Mouse (Mus musculus): Measurements from ENCODE around the gene Stat6.

Stat6 gene

DNA sequence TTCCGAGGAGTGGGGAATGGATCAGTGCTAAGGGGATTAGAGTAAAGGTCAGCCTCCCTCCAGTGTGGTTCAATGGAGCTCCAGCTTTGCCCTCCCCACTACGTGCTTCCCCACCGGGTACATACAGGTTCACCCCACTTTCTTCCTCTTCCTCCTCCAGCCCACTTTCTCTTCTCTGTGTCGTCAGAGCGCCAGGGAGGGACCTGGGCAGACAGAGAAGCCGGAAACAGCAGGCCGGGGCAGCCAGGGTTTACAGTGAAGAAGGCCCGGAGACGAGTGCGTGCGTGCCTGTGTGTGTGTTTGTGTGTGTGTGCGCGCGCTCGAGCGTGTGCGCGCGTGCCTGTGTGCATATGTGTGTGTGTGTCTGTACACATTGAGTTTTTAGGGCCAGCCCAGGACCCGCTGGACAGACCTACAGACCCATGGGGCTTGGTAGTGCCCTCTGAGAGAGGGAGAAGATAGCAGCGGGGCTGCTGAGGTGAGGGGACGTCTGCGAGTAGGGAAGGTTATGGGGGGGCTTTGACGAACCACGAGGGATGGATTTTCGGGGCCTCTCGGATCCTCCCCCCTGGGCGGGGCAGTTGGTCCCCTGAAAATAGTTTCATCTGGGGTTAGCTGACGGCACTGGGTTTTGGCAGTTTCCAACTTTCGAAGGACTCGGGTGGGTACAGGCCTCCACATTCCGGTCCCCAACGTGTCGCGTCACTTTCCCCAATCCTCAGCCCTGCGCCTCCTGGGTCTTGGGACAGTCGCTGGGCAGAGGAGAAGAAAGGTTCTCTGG is at the start of gene Stat6:
Gene Stat6 (plus strand): TSS at position 215 of the 781 bp plus-strand sequence.
- DNase-seq (ENCODE audit: inconsistent age in 2 of 2, low spot score in 1 of 2): peak; percentile 88 to 95

DNA sequence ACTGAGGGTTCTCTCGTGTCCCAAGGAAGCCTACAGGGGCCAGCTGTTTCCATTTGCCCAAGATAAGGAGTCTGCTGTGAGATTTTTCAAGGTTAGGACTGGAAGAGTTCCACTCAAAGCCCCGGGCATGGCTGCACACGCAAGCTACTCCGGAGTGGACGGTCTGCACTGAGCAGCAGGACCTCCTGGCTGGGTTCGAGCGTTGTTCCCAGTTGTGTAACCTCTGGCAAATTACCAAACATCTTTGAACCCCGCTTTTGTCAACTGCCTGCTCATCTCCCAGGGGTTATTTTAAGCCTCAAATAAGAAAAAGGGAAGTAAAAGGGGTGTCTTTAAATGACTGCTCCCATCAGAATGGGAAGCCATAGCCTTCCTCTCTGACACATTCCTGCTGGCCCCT is 48.4 kb upstream of the Stat6 start:
- DNase-seq (ENCODE audit: inconsistent age in 2 of 2, low spot score in 1 of 2): peak in 1 of 2 experiments; percentile 64

DNA sequence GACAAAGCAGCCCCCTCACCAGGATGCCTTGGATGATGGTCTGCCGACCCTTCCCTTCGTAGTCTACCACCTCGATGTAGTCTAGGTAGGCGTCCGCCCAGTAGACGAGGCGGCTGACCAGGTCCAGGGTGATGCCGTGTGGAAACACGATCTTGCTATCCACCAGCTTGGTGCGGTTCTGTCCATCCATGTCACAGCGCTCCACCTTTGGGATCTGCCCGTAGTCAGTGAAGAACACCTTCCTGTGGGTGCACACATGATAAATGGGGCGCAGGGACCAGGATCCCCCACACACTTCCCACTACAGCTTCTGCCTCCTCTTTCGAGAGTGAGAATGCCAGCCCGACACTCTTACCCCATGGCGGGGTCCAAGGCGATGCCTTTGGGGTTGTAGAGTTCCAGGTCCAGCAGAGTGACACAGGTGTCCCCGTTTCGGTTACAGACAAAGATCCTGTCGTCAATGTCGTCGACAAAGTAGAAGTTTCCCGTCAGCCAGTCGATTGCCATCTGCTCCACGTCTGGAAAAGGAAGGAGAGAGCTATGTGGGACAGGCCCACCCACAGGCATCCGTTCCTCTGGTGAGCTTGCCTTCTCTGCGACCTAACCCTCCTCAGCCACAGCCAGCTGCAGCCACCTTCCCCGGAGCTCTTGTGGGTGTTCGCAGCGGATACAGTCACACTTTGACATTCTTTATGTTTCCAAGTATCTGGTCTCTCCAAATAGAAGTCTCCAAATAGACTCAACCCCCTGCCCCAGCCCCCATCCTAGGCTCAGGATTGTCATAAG is 47.7 kb upstream of the Stat6 start:
- DNase-seq (ENCODE audit: inconsistent age in 2 of 2, low spot score in 1 of 2): no peak

DNA sequence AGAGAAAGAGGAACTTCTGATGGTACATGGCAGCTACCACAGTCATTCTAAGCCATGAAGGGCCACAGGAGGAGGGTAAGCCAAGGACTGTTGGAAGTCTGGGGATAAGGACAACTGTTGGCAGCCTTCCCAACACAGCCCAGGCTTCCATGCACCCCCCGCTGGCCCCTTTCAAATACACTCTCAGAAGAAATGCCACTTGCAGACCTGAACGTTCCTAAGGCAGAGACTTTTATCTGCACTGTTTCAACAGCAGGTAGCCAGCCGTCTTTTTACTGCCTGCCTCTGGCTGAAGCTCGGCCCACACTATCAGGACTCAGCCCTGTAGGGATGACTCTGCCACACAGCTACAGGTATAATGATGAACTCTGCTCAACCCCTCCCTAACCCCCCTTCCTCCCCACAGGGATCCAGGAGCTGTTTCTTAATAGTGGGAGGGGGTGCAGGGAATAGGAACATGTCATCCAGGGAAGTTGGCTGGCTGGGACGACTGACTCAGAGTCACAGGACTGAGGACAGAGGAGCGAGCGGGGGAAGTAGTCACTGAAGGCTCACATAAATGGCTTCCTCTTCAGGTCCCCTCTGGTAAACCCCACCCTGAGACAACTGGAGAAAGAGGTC is 46.4 kb upstream of the Stat6 start:
- DNase-seq (ENCODE audit: inconsistent age in 2 of 2, low spot score in 1 of 2): peak; percentile 73 to 88

DNA sequence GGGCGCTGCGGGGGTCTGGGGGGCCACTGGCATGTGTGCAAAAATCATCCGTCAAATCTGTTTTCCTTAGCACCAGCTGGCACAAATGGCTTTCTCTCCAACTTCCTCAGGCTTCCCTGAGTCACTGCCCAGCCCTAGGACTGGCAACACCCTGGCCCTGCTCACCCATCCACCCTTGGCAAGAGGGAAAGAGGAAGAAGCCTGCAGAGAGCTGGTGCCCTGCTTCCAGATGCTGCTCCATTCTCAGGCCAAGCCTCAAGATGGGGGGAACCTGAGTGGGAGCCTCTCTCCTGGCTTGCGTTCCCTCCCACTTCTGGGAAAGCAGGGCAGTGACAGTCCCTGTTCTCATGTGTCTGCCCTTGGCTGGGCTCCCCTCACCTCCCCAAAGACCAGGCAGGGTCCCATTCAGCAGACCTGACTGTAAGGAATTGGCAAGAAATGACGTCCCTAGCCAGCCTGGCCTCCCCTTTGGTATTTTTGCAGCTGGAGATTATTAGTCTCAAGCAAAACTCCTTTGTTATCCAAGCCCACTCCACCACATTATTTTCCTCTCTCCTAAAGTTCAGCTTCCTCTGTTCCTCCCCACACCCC is 45.4 kb upstream of the Stat6 start:
- DNase-seq (ENCODE audit: inconsistent age in 2 of 2, low spot score in 1 of 2): peak; percentile 55 to 78

DNA sequence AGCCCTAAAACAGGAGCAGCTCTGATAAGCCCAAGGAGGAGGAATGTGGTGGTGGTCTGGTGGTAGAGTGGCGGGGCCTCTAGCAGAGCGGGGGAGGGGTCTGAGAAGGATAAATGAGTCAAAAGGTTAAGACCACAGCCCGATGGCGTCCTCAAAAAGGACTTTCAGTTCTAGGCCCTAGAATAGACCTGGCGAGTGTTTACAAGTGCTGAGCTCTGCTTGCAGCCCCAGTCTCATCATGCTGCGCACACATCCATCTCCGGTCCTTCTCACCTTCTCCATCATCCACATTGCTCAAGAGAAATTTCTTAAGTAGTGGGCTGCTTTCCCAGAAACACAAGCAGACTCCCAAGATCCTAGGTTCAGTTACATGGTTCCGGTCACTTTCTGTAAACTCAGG is 44.2 kb upstream of the Stat6 start:
- no peak for DNase-seq (ENCODE audit: inconsistent age in 2 of 2, low spot score in 1 of 2)

DNA sequence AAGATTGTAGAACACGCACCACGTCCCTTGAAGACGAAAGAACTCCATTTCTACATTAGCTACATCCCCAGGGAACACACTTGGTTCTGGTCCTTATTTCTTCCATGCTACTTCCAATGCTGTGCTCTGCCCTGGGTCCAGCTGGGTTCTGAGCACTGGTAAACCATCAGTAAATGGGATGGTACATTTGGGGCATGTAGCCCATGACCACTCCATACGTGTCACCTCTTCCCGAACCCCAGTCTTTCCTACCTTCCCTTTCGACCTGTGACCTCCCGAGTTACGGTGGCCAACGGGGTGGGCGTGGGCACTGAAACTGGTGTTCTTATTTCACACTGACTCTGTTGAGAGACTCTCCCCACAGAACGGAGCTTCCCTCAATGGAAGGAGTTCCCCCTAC is 43.5 kb upstream of the Stat6 start:
- DNase-seq (ENCODE audit: inconsistent age in 2 of 2, low spot score in 1 of 2): no peak

DNA sequence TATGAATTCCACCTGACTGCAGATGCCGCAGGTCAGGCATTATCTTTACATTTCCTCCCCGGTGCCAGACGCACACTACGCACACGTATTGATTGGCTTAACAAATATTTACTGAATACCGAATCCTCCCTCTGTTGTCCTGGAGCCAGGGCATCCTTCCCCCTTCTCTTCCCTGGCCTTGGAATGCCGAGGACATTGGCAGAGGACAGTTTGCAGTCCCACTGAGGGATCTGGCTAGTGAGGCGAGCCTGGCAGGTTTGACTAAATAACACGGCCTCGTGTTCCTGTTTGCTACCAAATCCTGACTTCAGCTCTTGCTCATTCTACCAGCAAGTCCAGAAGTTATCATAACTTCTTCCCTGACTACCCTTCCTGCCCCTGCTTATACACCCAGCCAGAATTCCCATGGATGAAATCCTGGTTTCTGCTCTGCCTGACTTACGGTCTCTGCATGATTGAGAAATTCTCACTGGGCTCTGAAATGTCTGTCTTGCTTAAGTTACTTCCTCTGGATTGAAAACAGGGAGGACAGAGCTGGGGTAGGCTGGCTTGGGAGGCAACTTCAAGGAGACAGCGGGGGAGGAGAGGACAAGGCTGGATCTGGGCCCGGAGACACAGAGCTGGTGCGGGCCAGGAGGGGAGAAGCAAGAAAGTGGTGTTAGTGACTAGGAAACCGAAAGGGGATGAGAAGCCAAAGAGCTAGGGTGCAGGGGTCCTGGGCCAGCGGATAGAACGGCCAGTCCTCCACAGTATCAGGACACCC is 42.8 kb upstream of the Stat6 start:
- peak; percentile 76 to 92 for DNase-seq (ENCODE audit: inconsistent age in 2 of 2, low spot score in 1 of 2)

DNA sequence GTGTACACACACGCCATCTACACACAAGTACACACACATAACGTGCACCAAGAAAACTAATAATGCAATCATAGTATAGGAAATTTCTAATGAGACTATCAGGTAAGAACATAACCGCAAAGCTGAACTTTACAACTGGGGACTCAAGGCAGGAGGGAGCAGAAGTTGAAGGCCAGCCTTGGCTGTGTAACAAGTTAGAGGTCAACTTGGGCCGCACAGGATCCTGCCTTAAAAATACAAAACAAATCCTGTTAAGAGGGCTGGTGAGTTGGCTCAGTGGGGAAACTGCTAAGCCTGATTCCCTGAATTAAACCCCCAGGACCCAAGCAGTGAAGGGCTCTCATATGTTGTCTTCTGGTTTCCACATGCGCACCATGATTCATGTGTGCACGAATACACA is 40.6 kb upstream of the Stat6 start:
- peak in 1 of 2 experiments; percentile 79 for DNase-seq (ENCODE audit: inconsistent age in 2 of 2, low spot score in 1 of 2)

DNA sequence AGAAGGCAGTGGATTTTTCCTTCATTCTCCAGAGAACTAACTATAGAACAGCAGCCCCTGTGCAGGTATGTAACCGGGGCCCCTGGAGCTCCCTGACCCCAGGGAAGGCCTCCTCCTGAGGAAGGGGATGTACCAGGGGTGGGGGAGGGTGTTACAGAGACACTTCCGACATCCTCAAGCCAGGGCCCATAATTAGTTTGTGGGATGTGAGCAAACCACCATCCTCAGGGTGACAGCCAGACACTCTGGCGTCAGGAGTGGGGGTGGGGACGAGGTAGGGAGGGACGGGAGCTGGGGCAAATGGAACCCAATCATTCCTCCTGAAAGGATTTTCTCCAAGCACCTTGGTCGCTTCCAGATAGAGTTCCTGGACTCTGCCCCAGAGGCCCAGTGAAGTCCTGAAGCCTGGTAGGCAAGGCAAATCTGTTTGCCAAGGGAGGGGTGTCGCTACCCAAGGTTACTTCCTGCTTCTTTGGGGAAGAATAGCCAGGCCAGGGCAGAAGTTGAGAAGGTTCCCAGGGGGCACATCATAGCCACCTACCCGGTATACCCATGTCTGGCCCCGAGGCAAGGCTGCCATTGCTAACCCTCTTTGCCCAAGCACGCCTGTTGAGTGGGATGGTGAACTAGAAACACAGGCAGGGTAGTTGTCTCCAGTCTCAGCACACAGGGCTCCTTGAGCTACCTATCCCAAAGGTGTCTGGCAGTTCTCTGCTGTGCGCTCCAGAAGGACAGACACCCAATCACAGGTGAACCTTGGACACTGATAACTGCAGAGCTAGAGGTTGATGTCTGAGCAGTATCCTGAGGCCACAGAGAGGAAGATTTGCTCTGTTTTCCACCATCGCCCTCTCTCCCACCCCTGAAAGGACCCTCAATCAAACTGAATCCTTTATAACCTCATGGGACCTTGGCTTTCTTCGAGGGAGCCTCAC is 39.1 kb upstream of the Stat6 start:
- DNase-seq (ENCODE audit: inconsistent age in 2 of 2, low spot score in 1 of 2): no peak

DNA sequence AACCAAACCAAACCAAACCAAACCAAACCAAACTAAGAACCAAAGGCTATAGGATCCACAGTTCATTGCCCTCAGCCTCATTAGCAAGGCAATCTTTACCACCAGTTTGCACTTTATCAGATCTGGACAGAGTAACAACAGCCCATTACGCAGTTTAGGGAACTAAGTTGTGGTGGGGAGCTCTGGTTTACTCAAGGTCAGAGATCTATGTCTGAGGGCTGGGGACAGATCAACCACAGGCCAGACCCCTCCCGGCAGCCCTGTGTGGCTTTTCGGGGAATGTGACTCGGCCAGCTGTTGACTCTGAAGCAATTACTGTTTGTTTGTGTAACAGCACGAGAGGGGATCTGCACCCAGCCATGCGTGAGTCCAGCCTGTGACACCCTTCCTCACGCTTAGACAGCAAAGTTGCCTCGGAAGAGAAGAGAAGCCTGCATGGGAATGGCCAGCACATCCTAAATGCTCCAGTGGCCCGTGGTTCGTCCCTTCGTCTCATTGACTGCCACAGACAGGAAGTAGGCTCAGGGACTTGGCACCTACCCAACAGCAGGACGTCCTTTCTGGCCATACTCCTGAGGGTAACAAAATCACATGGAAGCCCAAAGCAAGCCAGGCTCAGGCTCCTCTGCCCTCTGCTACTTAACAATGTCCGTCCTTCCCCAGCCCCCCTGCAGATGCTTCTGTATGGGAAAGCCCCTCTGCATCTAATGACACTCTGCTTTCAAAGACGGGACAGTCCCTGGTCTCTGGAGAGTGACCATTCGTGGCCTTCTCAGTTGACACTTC is 38.1 kb upstream of the Stat6 start:
- DNase-seq (ENCODE audit: inconsistent age in 2 of 2, low spot score in 1 of 2): peak; percentile 68 to 79

DNA sequence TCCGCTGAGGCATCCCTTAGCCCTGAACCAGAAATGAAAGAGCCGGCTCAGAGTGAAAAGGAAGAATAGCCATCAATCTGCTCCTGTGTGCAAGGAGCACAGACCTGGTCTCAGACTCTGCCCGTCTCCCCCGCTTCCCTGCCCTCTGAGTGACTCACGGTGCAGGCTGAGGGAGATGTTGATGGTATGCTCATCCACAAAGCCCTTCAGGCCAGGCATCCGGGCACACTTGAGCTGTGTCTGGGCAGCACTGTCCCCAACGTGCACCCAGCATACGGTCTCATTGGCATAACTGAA is 37.6 kb upstream of the Stat6 start:
- no peak for DNase-seq (ENCODE audit: inconsistent age in 2 of 2, low spot score in 1 of 2)

DNA sequence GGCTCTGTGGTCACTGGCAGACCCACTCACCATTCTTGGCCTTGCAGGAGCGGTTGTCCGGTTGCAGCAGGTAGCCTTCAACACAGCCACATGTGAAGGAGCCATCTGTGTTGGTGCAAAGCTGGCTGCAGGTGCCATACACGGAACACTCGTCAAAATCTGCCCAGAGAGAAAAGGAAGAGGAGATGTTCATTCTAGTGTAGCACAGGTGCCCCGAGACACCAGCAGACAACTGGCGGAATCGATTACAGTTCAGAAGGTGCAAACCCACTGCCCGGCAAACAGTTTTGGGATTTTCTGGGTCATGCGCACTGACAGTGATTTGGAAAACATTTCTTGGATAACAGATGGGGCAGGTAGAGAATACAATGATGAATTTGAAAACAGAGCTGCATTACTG is 37.0 kb upstream of the Stat6 start:
- DNase-seq (ENCODE audit: inconsistent age in 2 of 2, low spot score in 1 of 2): no peak

DNA sequence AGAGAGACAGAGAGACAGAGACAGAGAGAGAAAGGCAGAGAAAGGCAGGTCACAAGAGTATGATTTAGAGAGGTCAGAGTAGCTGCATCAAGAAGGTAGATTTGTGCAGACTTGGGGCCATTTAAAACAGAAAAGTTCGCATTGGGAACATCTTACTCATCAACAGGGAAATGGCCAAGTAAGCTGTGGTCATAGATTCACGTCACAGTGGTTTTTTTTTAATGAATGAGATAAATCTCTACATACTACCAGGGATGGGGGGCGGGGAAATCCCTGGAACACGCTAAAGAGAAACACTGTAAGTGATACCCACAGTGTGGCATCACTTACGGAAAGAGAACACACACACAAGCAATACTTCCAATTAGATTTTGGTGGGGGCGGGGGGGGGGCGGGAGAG is 35.7 kb upstream of the Stat6 start:
- no peak for DNase-seq (ENCODE audit: inconsistent age in 2 of 2, low spot score in 1 of 2)

DNA sequence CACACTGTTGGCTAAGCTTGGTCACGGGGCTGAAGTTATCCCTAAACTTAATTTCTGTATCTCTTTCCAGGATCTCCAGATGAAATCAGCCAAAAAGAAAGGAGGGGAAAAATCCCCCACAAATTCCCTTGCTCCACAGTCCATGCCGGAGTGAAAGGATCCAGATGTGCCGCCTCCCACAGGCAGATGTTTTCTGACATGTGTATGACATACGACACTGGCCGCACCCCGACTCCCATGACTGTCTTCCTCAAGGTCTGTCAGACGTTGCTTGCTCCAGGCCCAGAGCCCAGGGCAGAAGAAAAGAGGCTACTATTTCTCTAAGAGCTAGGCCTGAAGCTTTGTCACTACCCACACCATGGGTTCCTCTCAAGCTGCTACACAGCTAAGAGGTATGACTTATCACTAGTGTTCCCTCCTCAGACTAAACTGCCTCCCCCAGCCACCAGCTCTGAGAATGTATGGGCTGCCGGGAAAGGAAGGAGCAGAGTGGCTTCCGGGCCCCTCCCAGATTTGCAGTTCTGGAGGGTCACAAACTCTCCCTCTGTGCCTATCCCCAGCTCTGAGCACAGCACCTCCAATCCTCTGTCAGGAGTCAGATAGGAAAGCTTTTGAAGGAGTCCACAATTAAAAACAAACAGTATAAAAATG is 33.2 kb upstream of the Stat6 start:
- DNase-seq (ENCODE audit: inconsistent age in 2 of 2, low spot score in 1 of 2): no peak

DNA sequence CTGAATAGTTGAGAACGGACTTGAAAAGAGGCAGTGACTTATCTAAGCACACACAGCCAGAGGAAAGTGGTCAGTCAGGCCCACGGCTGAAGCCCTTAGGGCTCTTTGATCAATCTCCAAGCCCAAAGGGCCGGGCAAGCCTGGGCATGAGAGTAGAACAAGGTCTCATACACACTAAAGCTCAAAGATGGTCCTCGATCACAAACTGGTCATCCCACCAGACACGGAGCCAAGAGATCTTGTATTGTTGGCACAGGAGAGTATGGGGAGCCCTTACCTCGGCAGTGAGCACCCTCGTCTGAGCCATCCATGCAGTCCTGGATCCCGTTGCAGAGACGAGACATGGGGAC is 32.7 kb upstream of the Stat6 start:
- DNase-seq (ENCODE audit: inconsistent age in 2 of 2, low spot score in 1 of 2): no peak

DNA sequence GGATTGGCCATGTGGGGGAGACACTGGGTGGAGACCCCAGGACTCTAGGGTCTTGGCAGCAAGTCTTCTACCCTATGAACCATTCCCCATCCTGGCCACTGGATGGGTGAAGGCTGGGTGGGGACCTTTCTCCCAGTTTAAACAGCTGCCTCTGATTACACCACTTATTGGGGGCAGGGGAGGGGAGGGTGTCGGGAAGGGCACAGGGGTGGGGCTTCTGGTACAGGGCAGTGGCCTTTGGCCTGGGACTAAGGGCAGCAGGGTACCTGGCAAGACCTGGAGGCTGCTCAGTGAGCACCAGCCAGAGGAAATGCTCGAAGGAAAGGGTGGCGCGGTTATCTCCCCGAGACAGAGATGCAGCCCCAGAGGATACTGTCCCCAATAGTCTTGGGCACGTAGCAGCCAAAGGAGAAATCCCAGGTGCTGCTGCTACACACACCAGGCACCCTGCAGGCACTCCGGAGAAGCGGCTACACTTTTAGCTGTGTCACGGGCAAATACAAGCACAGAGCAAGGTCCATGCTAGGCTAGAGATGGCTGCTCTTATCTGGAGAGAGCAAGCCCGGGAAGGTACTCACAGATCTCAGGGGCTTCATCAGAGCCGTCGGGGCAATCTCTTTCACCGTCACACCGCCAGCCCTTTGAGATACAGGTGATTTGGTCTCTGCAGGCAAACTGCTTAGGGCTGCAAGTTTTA is 30.6 kb upstream of the Stat6 start:
- no peak for DNase-seq (ENCODE audit: inconsistent age in 2 of 2, low spot score in 1 of 2)
